Mouse (Mus musculus): ENCODE data around the gene Hp1bp3. TPM values are rescaled to one million over a fixed set of nuclear protein-coding genes. Genes with fewer than 3 reads are reported as not detected.

The Hp1bp3 gene
- polyA plus RNA-seq, 1 experiment from 2014 or later, result 219 TPM

GRCm38 (mm10) chr4:138201696-138202095 lies 14.4 kb upstream of the Hp1bp3 start:
- Histone ChIP-seq H3K4me3 (no peak overlapping the region), H3K9me3 (no peaks in the 10 kb centered on the region), H3K36me3 (replicated peaks) (peaks cover 69% of the 10 kb centered on the region), H3K27ac (no peak overlapping the region), H3K4me1 (no peaks in the 10 kb centered on the region), H3K4me2 (no peak overlapping the region), H3K27me3 (replicated peaks) (no peaks in the 10 kb centered on the region), H3K9ac (no peak overlapping the region)
- no peak for ATAC-seq (replicated peaks)
- WGBS, result 85% methylated on average over 9 of the region's 9 CpGs

GRCm38 (mm10) chr4:138210116-138210515 lies 6.0 kb upstream of the Hp1bp3 start:
- 91% methylated on average over 5 of the region's 5 CpGs for WGBS
- ATAC-seq (replicated peaks), result no peak
- Histone ChIP-seq H3K9ac (no peak overlapping the region), H3K4me1 (no peaks in the 10 kb centered on the region), H3K27me3 (replicated peaks) (no peaks in the 10 kb centered on the region), H3K4me2 (no peak overlapping the region), H3K9me3 (no peaks in the 10 kb centered on the region), H3K36me3 (replicated peaks) (peaks cover 24% of the 10 kb centered on the region), H3K4me3 (no peak overlapping the region), H3K27ac (no peak overlapping the region)

DNA sequence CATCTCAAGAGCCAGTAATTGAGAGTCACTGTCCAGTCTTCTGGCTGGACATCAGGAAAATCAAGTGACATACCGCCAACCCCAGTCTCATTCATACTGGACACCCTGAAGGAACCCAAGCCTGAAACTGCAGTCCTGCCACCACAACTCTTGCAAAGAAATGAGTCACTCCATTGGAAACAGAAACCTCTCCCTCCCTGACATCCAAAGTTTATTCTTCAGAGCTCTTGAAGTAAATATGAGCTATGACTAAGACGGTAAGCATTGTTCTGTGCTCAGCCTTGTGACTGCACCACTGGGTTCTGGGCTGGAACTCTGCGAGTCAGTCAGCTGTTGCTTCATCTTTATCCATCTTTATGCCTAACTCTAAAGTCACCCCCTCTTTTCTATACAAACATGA lies 2.2 kb upstream of the Hp1bp3 start:
- no peak overlapping the region for H3K27ac ChIP-seq
- peaks cover 7% of the 10 kb centered on the region for H3K36me3 ChIP-seq (replicated peaks)
- H3K9ac ChIP-seq, result no peak overlapping the region
- WGBS, result 90% methylated on average over 3 of the region's 3 CpGs
- H3K4me1 ChIP-seq, result peaks cover 19% of the 10 kb centered on the region
- no peak for ATAC-seq (replicated peaks)
- no peak overlapping the region for H3K4me2 ChIP-seq
- H3K9me3 ChIP-seq, result no peaks in the 10 kb centered on the region
- no peak overlapping the region for H3K4me3 ChIP-seq
- H3K27me3 ChIP-seq (replicated peaks), result no peaks in the 10 kb centered on the region

GRCm38 (mm10) chr4:138215671-138216199 lies 361 bp upstream of the Hp1bp3 start:
- Histone ChIP-seq H3K27me3 (replicated peaks) (no peaks in the 10 kb centered on the region), H3K4me1 (peaks cover 32% of the 10 kb centered on the region), H3K4me2 (peak overlapping the region; percentile 79), H3K36me3 (replicated peaks) (no peaks in the 10 kb centered on the region), H3K9ac (peak overlapping the region; percentile 96), H3K9me3 (no peaks in the 10 kb centered on the region), H3K27ac (peak overlapping the region; percentile 100), H3K4me3 (peak overlapping the region; percentile 90)
- 39% methylated on average over 13 of the region's 13 CpGs for WGBS
- peak; percentile 1; the same call in 1 of the 2 replicates for ATAC-seq (replicated peaks)

DNA sequence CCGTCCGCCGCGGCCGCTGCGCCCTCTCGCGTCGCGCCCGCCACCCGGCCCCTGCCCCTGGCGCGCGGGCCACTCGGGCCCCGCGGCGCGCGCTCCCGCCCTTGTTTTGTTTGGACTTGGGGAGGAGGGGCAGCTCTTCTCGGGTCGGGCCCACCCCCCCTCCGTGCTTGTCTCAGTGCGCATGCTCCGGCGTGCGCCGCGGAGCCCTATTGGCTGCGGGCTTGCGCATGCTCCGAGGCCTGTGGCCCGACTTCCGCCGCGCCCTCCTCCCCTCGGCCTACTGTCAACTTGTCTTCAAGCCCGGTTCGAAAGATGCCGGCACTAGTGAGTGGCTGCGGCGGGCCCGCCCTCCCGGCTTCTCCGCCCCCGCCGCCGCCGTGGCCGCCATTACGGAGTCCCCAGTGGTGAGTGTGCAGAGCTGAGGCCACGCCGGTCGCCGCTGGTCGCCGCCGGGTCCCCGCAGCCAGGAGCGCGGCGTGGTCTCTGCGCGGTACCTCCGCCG lies 846 bp downstream of the Hp1bp3 start:
- under 1% methylated on average over 46 of the region's 68 CpGs for WGBS

GRCm38 (mm10) chr4:138217441-138217840 lies 1.3 kb downstream of the Hp1bp3 start:
- 0% methylated on average over 36 of the region's 36 CpGs for WGBS
- peaks cover 35% of the 10 kb centered on the region for H3K4me1 ChIP-seq
- H3K36me3 ChIP-seq (replicated peaks), result 0 out of 2 replicates have a peak, but pooled peaks cover 3% of the 10 kb centered on the region
- H3K9me3 ChIP-seq, result no peaks in the 10 kb centered on the region
- H3K4me3 ChIP-seq, result peak overlapping the region; percentile 90
- peak overlapping the region; percentile 100 for H3K27ac ChIP-seq
- ATAC-seq (replicated peaks), result no peak
- H3K4me2 ChIP-seq, result peak overlapping the region; percentile 69
- H3K27me3 ChIP-seq (replicated peaks), result no peaks in the 10 kb centered on the region
- peak overlapping the region; percentile 96 for H3K9ac ChIP-seq

More for the DNA sequence above, 846 bp downstream of the Hp1bp3 start:
- peak; percentile 95 for ATAC-seq (replicated peaks)
- H3K4me1 ChIP-seq, result peaks cover 35% of the 10 kb centered on the region
- peak overlapping the region; percentile 100 for H3K27ac ChIP-seq
- H3K27me3 ChIP-seq (replicated peaks), result no peaks in the 10 kb centered on the region
- H3K9ac ChIP-seq, result peak overlapping the region; percentile 96
- peak overlapping the region; percentile 90 for H3K4me3 ChIP-seq
- peak overlapping the region; percentile 79 for H3K4me2 ChIP-seq
- H3K9me3 ChIP-seq, result no peaks in the 10 kb centered on the region
- H3K36me3 ChIP-seq (replicated peaks), result no peaks in the 10 kb centered on the region

- 82% methylated on average over 11 of the region's 11 CpGs for WGBS
- peak overlapping the region; percentile 100; the same call in 1 of the 2 replicates for H3K27ac ChIP-seq
- no peak for ATAC-seq (replicated peaks)
Observed at GRCm38 (mm10) chr4:138217951-138218685, 2.0 kb downstream of the Hp1bp3 start.

DNA sequence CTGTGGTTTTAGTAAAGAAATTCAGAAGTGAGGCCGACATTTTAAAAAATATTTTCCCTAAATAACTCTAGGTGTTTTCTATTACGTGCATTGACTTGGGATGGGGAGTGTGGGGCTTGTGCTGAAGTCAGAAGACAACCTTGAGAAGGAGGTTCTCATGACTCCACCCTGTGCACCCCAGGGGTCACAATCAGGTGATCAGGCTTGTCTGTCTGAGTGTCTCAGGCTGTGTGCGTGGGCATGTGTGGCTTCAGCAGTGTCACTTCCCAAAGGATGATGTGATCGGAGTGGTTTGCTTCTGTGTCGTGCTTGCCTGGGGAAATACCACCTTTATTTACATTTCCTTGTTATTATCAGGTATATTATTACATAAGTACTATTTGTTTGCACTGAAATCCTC lies 3.2 kb downstream of the Hp1bp3 start:
- no peak overlapping the region for H3K4me2 ChIP-seq
- no peak overlapping the region for H3K9ac ChIP-seq
- H3K9me3 ChIP-seq, result no peaks in the 10 kb centered on the region
- H3K4me3 ChIP-seq, result no peak overlapping the region
- no peak for ATAC-seq (replicated peaks)
- no peak overlapping the region for H3K27ac ChIP-seq
- peaks cover 14% of the 10 kb centered on the region for H3K36me3 ChIP-seq (replicated peaks)
- WGBS, result 86% methylated on average over 5 of the region's 5 CpGs
- H3K27me3 ChIP-seq (replicated peaks), result no peaks in the 10 kb centered on the region
- peaks cover 35% of the 10 kb centered on the region for H3K4me1 ChIP-seq

More at GRCm38 (mm10) chr4:138217951-138218685, 2.0 kb downstream of the Hp1bp3 start:
- peaks cover 35% of the 10 kb centered on the region for H3K4me1 ChIP-seq
- H3K27me3 ChIP-seq (replicated peaks), result no peaks in the 10 kb centered on the region
- H3K36me3 ChIP-seq (replicated peaks), result peaks cover 3% of the 10 kb centered on the region; the same call in 1 of the 2 replicates
- H3K9me3 ChIP-seq, result no peaks in the 10 kb centered on the region
- peak overlapping the region; percentile 69 for H3K4me2 ChIP-seq
- peak overlapping the region; percentile 90 for H3K4me3 ChIP-seq
- peak overlapping the region; percentile 96 for H3K9ac ChIP-seq

DNA sequence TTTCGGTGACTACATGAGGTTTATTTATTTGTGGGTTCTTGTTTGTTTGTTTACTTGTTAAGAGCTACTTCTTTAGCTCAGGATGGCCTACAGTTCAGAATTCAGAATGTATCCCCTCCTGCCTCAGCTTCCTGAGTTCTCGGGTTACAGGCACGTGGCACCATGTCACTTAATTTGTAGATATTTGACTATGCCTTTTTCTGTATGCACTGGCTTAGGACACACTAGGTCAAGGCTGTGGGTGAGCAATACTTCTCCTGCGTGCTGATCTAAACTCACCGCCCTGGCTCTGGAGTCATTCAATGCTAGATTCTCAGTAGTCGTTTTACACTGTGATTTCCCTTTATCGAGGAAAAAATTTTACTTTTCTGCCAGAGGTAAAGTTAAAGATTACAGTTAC lies 4.7 kb downstream of the Hp1bp3 start:
- no peak for ATAC-seq (replicated peaks)
- H3K4me1 ChIP-seq, result peaks cover 30% of the 10 kb centered on the region
- H3K27ac ChIP-seq, result no peak overlapping the region
- 89% methylated on average over 7 of the region's 7 CpGs for WGBS
- no peak overlapping the region for H3K9ac ChIP-seq
- peaks cover 20% of the 10 kb centered on the region for H3K36me3 ChIP-seq (replicated peaks)
- no peak overlapping the region for H3K4me3 ChIP-seq
- no peaks in the 10 kb centered on the region for H3K27me3 ChIP-seq (replicated peaks)
- H3K4me2 ChIP-seq, result no peak overlapping the region
- H3K9me3 ChIP-seq, result no peaks in the 10 kb centered on the region

GRCm38 (mm10) chr4:138221406-138221805 lies 5.3 kb downstream of the Hp1bp3 start:
- WGBS, result 92% methylated on average over 5 of the region's 5 CpGs
- ATAC-seq (replicated peaks), result no peak
- peaks cover 27% of the 10 kb centered on the region for H3K36me3 ChIP-seq (replicated peaks)

GRCm38 (mm10) chr4:138222396-138222795 lies 6.3 kb downstream of the Hp1bp3 start:
- Histone ChIP-seq H3K9ac (no peak overlapping the region), H3K4me3 (no peak overlapping the region), H3K27ac (no peak overlapping the region), H3K4me2 (no peak overlapping the region), H3K27me3 (replicated peaks) (no peaks in the 10 kb centered on the region), H3K36me3 (replicated peaks) (peaks cover 30% of the 10 kb centered on the region), H3K9me3 (no peaks in the 10 kb centered on the region), H3K4me1 (peaks cover 27% of the 10 kb centered on the region)
- WGBS, result 88% methylated on average over 5 of the region's 5 CpGs
- ATAC-seq (replicated peaks), result no peak

More at GRCm38 (mm10) chr4:138221406-138221805, 5.3 kb downstream of the Hp1bp3 start:
- no peak overlapping the region for H3K4me3 ChIP-seq
- H3K9ac ChIP-seq, result no peak overlapping the region
- no peaks in the 10 kb centered on the region for H3K27me3 ChIP-seq (replicated peaks)
- H3K9me3 ChIP-seq, result no peaks in the 10 kb centered on the region
- peaks cover 27% of the 10 kb centered on the region for H3K4me1 ChIP-seq
- no peak overlapping the region for H3K27ac ChIP-seq
- no peak overlapping the region for H3K4me2 ChIP-seq

DNA sequence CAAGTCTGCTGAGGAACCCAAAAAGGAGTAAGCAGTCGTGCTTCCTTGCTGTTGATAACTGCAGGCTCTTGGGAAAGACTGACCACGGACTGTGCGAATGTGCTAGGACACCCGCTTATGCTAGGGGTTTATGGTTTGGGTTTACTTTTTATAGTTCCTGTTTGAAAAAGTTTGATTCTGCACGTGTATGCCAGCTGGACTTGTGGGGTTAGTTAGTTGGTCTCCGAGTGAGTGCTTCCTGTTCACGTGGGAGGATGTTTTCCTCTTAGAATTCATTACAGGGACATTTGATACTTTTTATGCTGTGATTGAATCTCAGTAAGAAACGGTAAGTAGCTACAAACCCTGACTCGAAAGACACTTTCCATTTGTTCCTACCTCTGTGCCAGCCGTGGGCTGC lies 7.5 kb downstream of the Hp1bp3 start:
- H3K4me1 ChIP-seq, result peaks cover 18% of the 10 kb centered on the region
- 90% methylated on average over 10 of the region's 10 CpGs for WGBS
- peaks cover 41% of the 10 kb centered on the region for H3K36me3 ChIP-seq (replicated peaks)
- H3K9me3 ChIP-seq, result no peaks in the 10 kb centered on the region
- no peak for ATAC-seq (replicated peaks)
- H3K27ac ChIP-seq, result no peak overlapping the region
- no peak overlapping the region for H3K4me2 ChIP-seq
- no peaks in the 10 kb centered on the region for H3K27me3 ChIP-seq (replicated peaks)
- H3K4me3 ChIP-seq, result no peak overlapping the region
- H3K9ac ChIP-seq, result no peak overlapping the region
